Mouse (Mus musculus): ENCODE results near the gene Mrpl44. TPM values are rescaled to one million over a fixed set of nuclear protein-coding genes. Genes with fewer than 3 reads are reported as not detected.
A peak's percentile ranks its signal among the peaks of the same experiment; 100 is the strongest.

The Mrpl44 gene
- total RNA-seq, 2 experiments from 2014 or later: 48.8 to 50.2 TPM

DNA sequence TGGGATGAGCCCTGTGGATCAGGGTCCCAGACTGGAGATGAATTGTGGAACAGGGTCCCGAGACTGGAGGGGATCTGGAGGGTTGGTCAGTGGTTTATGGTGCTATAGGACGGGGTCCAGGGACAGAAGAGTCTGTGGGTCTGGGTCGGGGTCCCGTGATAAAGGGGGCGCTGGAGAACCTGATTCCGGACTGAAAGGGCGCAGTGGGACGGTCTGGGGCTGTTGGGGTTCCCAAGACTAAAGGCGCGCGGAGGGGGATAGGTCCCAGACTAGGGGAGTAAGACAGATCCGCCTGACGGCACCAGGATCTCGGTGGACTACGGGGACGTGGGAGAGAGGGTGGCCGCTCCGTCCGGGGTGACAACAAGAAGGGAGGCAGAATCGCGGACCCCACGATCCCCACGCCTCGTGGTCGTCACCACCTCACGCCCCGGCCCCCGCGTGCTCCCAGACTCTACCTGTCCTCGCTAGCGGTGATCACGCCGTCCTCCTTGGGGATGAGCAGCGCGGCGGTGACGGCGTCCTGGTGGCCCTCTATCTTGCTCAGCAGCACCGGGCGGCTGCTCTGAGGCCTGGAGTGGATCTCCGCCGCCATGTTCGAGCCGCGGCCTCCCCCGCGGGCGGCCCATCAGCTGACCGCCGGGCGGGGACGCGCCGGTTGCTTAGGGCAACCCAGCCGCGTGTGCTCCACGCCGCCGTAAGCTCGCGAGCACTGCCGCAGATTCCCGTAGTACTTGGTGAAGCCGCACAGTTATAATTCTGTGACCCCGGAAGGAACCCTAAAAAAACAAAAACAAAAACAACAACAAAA, 14.5 kb upstream of the Mrpl44 start:
- peak; percentile 82 to 86 for DNase-seq
- intact Hi-C loops (cut with DNase I): loop anchor here (5.0 kb wide), 1 partner anchor 49 kb away; no protein-coding TSS in a partner anchor

DNA sequence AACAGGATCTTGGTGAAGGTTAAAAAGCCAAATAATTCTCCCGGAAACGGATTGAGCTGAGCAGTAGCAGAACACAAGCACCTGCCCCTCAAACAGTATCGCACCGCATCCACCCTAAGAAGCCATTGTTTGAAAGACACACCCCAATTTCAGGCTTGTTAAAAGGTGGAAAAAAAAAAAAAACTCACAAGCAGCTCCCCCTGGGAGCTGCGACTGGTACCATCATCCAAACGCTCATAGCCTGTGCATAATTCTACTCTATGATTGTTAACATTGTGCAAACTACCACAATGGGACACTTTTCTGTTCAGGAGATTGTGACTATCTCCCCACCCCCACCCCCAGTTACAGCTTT, 13.9 kb upstream of the Mrpl44 start:
- intact Hi-C loops (cut with DNase I): loop anchor here (5.0 kb wide), 1 partner anchor 50 kb away; no protein-coding TSS in a partner anchor
- no peak for DNase-seq

DNA sequence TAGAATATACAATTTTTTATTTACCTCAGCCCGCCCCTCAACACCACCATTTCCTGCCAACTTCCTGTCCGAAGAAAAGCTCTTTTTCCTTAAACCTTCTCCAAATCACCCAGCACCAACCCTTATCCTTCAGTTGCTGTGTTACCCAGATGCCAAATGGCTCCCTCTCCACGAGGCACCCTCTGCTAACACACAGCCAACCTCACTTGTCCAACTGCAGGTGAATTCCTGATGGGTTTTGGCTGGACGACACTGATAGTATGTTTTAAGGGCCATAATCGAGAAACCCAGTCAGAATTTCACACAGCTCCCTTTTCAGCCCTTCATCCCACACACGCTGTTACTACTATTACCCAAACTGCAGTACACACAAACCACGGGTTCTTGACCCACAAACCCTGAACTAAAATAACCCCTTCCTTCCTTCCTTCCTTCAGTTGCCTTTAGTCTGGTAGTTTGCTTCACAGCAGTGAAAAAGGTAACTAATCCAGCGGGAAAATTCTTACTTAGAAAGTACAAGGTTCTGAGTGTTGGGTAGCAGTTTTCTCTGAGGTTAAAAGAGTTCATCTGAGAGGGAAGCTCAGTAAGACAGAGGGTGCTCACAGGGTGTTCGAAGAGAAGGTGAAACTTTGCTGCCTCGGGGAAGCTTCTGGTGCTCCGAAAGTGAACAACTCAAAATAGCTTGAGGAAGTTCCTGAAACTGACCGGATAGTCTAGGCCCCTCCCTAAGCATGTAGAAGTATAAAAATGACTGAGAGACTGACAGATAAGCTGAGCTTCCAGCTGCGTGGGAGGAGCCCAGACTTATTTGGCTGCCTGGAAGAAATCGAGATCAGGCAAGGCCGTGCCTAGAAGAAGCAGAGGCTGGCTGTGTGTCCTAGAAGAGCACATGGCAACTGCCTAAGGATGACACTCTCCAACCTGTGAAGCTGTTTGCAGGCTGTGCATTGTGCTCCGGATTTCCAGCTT, 13.3 kb upstream of the Mrpl44 start:
- DNase-seq: no peak
- intact Hi-C loops (cut with DNase I): loop anchor here (5.0 kb wide), 1 partner anchor 50 kb away; no protein-coding TSS in a partner anchor

- DNase-seq: no peak
- intact Hi-C loops (cut with DNase I): loop anchor here (5.0 kb wide), 1 partner anchor 52 kb away; no protein-coding TSS in a partner anchor
Measured at GRCm38 (mm10) chr1:79764031-79764430, 11.8 kb upstream of the Mrpl44 start.

GRCm38 (mm10) chr1:79764483-79764882, 11.3 kb upstream of the Mrpl44 start:
- no peak for DNase-seq
- intact Hi-C loops (cut with DNase I): loop anchor here (5.0 kb wide), 1 partner anchor 52 kb away; no protein-coding TSS in a partner anchor

- intact Hi-C loops (cut with DNase I): no loop called here
- no peak for DNase-seq
Measured at GRCm38 (mm10) chr1:79768231-79768630, 7.6 kb upstream of the Mrpl44 start.

DNA sequence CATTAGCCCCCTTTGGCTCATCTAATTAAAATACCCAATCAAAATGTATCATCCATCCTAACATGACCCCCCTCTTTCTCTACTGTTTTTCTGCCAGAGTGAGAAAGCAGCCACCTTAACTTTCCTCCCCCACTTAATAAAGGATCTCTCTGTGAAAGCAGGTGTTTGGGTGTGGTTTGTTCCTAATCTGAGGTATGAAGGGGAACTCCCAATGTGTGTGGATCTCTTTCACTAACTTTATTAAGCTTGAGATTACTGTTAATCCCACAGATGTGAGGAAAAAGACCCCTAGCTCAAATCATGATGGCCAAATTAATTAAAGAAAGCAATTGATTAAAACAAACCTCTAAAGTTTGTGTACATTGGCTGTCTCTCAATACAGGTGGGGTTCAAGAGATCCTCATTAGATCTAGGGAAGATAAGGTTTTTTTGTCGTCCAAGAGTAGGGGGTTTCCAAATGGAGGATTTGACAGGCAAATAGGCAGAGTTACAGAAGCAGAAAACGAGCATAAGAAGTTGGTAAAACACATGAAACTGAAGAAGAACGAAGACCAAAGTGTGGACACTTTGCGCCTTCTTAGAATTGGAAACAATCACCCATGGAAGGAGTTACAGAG, 1.5 kb upstream of the Mrpl44 start:
- DNase-seq: no peak
- intact Hi-C loops (cut with DNase I): no loop called here

DNA sequence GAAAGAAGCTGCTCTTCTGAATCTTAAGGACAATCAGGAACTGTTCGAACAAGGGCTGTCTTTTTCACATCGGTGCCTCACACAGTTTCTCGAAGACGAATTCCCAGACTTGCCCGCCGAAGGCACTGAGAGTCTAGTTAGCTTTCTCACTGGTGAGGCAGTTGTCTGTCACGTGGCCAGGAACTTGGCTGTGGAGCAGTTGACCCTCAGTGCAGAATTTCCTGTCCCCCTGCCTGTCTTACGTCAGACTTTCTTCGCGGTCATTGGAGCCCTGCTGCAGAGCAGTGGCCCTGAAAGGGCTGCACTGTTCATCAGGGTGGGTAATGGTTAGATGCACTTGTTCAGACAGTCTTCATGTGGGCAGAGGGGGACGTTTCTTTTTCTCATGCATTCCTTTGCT, 2.2 kb downstream of the Mrpl44 start:
- DNase-seq: no peak
- intact Hi-C loops (cut with DNase I): no loop called here

GRCm38 (mm10) chr1:79782433-79782832, 6.6 kb downstream of the Mrpl44 start:
- DNase-seq: no peak
- intact Hi-C loops (cut with DNase I): loop anchor here (2.0 kb wide), 1 partner anchor 390 kb away; no protein-coding TSS in a partner anchor

GRCm38 (mm10) chr1:79786267-79786927, 10.6 kb downstream of the Mrpl44 start:
- intact Hi-C loops (cut with DNase I): loop anchor here (1.0 to 5.0 kb wide), 4 partner anchors 211 to 726 kb away; no protein-coding TSS in a partner anchor
- DNase-seq: peak; percentile 49 to 59

DNA sequence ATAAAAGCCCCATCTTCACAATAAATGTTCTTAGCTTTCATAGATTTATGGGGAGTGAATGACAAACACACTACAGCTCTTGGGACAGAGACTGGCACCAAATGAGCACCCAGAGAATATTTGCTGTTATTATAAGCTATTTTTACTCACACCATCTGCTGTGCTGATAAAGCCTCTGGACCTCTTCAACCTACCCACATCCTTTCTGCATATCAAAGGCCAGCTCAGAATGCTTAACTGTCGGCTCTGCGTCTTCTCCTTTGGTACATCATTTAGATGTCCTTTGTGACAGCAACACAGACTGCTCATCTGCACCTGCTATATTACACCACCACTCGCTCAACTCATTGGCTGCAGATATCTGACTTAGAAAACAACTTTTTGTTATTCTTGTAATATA, 21.3 kb downstream of the Mrpl44 start:
- intact Hi-C loops (cut with DNase I): no loop called here
- DNase-seq: no peak

DNA sequence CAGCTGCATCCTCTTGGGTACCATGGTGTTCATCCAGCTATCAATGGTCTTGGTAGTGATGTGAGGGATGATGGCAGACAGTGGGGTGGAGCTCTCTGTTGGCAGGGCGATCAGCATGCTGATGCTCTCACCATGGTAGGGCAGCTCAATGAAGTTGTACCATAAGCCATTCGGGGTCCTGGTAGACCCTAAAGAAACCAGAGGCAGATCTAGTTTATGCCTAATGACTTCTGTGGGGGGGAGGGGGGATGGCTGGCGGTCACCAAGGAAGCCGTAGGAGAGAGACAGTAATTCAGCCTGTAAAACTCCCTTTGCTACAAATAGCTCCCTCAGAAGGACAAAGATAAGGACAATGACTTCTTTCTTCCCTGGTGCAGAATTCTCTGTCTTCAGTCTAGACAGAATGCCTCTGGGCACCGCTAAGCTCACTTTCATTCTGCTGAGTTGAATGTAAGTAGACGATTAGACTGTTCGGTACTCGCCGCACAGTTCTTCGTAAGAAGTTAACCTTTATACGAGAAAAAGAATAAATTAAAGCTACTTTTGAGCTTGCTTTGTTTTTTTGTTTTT, 27.1 kb downstream of the Mrpl44 start:
- no peak for DNase-seq
- intact Hi-C loops (cut with DNase I): no loop called here

DNA sequence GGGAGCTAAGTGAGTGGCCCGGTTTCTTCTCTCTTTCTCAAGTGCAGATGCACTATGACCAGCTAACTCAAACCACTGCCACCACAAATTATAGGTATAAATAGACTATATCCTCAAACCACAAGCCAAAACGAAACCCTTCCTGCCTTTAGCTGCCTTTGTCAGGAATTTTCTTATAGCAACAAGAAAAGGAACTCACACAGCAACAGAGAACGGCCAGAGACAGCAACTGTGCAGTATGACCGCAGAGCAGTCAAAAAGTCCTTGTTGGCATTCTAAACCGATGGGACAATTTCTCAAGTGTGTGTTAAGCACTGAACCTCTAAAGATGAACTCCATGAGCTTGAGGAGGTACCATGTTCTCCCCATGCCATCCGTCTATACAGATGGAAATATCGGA, 27.8 kb downstream of the Mrpl44 start:
- DNase-seq: no peak
- intact Hi-C loops (cut with DNase I): no loop called here

- intact Hi-C loops (cut with DNase I): no loop called here
- DNase-seq: no peak
Measured at GRCm38 (mm10) chr1:79806865-79807264, 31.0 kb downstream of the Mrpl44 start.

DNA sequence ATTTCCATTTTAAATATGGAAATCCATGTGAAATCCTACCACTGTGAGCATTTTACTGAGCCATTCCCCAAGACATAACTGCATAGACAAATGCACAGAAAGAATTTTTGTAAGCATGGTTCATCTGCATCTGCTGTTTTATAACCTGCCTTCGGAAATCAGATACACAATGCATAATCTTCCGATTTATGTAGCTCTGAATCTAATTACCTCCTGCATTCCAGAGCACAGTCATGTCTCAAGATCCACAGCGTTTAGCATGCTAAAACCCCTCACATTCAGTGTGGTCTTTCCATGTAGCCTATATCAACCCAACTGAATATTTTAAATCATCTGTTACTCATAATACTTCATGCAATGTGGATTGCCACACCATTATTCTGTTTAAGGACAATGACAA, 33.6 kb downstream of the Mrpl44 start:
- no peak for DNase-seq

DNA sequence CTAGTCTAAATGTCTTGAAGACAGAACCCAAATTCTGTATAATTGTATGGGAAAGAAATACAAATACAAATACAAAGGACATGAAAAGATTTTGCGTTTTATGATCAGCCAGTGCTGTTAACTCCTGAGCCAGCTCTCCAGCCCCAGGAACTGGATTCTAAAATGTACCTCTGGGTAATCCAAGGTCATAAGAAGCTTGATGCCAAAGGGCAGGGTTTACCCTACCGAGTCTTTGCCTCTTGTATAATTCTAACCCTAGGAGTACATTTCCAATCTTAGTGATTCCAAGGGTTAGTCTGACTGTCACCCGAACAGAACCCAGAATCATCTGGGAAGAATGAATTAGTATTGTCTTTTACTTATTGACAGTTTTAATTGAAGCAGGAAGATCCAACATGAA, 39.6 kb downstream of the Mrpl44 start:
- intact Hi-C loops (cut with DNase I): no loop called here
- no peak for DNase-seq

More for the DNA sequence above, 33.6 kb downstream of the Mrpl44 start:
- intact Hi-C loops (cut with DNase I): no loop called here

GRCm38 (mm10) chr1:79819296-79819879, 43.6 kb downstream of the Mrpl44 start:
- intact Hi-C loops (cut with DNase I): no loop called here
- peak in 1 of 2 experiments; percentile 14 for DNase-seq

GRCm38 (mm10) chr1:79822806-79823525, 47.1 kb downstream of the Mrpl44 start:
- DNase-seq: peak; percentile 77 to 82
- intact Hi-C loops (cut with DNase I): no loop called here
